Mouse (Mus musculus): ENCODE data around the gene Krt32.

DNA sequence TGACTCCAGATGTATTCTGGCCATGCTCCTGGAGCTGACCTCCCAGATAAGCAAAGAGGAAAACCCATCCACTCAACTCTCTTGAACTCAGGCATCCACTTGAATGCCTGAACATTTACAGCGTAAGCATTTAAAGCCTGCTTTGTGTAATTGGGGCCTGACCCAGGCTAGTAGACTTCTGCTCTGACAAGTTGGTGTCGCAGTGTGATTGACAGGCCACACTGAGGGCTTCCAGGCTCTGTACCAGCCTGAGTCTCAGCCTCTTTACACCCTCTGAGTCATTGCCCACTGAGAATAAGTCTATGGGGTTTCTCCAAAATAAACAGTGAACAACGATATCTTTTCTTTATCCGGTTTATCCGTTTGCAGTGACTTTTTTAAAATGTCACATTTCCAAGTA, 32.3 kb upstream of the Krt32 start:
- TF ChIP-seq ZNF384 (IDR thresholded peaks at IDR 0.05; ENCODE audit: low read depth, low read length) (no peak), CTCF (conservative IDR thresholded peaks at IDR 0.05 in 1 of 2, IDR thresholded peaks at IDR 0.05 in 1 of 2; ENCODE audit: low read depth in 2 of 2, low read length in 2 of 2) (no peak), UBTF (IDR thresholded peaks at IDR 0.05; ENCODE audit: low read depth, low read length) (no peak), EP300 (IDR thresholded peaks at IDR 0.05; ENCODE audit: low read length) (no peak), POLR2AphosphoS2 (IDR thresholded peaks at IDR 0.05; ENCODE audit: low read depth, low read length) (no peak), ETS1 (conservative IDR thresholded peaks at IDR 0.05; ENCODE audit: low read depth, low read length) (no peak), CHD2 (IDR thresholded peaks at IDR 0.05; ENCODE audit: low read length) (no peak), IRF4 (IDR thresholded peaks at IDR 0.05; ENCODE audit: low read depth, low read length) (no peak), ZC3H11A (IDR thresholded peaks at IDR 0.05; ENCODE audit: low read depth, low read length) (no peak), RAD21 (IDR thresholded peaks at IDR 0.05; ENCODE audit: low read depth, low read length) (no peak), POLR2A (IDR thresholded peaks at IDR 0.05; ENCODE audit: low read depth, low read length) (no peak), USF1 (IDR thresholded peaks at IDR 0.05; ENCODE audit: low read depth, low read length) (no peak)

All from CH12.LX (cell line).